In the genomic region with DNA sequence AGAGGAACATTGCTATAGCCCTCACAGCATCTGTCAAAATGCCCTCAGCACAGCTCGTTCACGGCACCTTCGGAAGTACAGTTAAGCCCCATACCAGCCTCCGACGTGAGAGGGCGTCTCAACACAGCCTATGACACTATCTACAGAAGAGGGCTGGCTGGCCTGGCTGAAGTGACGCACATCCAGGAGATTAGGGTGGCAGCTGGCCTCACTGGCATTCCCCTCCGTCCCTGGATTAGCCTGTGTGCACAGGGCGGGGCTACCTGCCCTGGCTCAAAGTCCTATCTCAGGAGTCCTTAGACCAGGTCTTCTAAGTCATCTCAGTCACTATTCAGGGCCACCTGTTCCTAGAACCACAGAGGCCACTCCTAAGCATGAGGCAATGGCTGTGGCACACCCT, we compare ENCODE assay signal across 16 mouse cellular contexts. TPM values are rescaled to one million over a fixed set of nuclear protein-coding genes. Genes with fewer than 3 reads are reported as not detected.
DNase-seq lines count a peak whose midpoint lies in the region; ATAC-seq and TF ChIP-seq lines count a peak whose summit lies in the region.
"Had no signal": no experiment of that assay in that cellular context is flagged by ENCODE, and none has a peak within 500 bp of the region (broad histone marks: within the 10 kb centered on the region; RNA-seq: fewer than 3 reads in every experiment).

No protein-coding gene starts in this region.

- no peak overlapping the region for H3K27ac ChIP-seq in heart, adult 2 months
- H3K27ac ChIP-seq in liver, adult 2 months (replicated peaks; ENCODE audit: insufficient read depth, low read depth, low read length), result no peak overlapping the region
- H3K27ac ChIP-seq in liver, embryonic 11.5 days (ENCODE audit: low read depth, low read length), result no peak overlapping the region
- H3K27ac ChIP-seq: embryonic facial prominence, embryonic 15.5 days; forebrain, embryonic 12.5 days; limb, embryonic 12.5 days; neural tube, embryonic 13.5 days had no signal

- peak; percentile 53 for TF ChIP-seq CTCF in heart, adult 2 months (IDR thresholded peaks at IDR 0.05)
- TF ChIP-seq CTCF in liver, adult 2 months (IDR thresholded peaks at IDR 0.05; ENCODE audit: low read depth, low read length), result peak; percentile 50; the same call in 1 of the 2 replicates

- no peak overlapping the region for H3K4me3 ChIP-seq in heart, adult 2 months
- no peak overlapping the region for H3K4me3 ChIP-seq in liver, adult 2 months (ENCODE audit: insufficient read depth, low read depth, low read length)
- no peak overlapping the region for H3K4me3 ChIP-seq in liver, embryonic 11.5 days (ENCODE audit: low read depth, low read length)
- H3K4me3 ChIP-seq: embryonic facial prominence, embryonic 15.5 days; forebrain, embryonic 12.5 days; limb, embryonic 12.5 days; neural tube, embryonic 13.5 days had no signal

- no peaks in the 10 kb centered on the region for H3K27me3 ChIP-seq in heart, adult 2 months (ENCODE audit: control insufficient read depth, insufficient read depth, low read length)
- H3K27me3 ChIP-seq in liver, adult 2 months (ENCODE audit: control insufficient read depth, insufficient read depth, low read length), result no peaks in the 10 kb centered on the region
- H3K27me3 ChIP-seq in liver, embryonic 11.5 days (replicated peaks; ENCODE audit: control insufficient read depth, insufficient read depth, low read length), result no peaks in the 10 kb centered on the region
- H3K27me3 ChIP-seq: embryonic facial prominence, embryonic 15.5 days; forebrain, embryonic 12.5 days; limb, embryonic 12.5 days; neural tube, embryonic 13.5 days; Patski had no signal

- no peaks in the 10 kb centered on the region for H3K9me3 ChIP-seq in liver, embryonic 11.5 days (ENCODE audit: control insufficient read depth, low read length)
- H3K9me3 ChIP-seq: embryonic facial prominence, embryonic 15.5 days; forebrain, embryonic 12.5 days; limb, embryonic 12.5 days; neural tube, embryonic 13.5 days had no signal

- 62% methylated on average over 9 of the region's 9 CpGs for WGBS in heart, adult 2 months
- 82% methylated on average over 9 of the region's 9 CpGs for WGBS in liver, adult 2 months
- WGBS in liver, embryonic 11.5 days, result 79% methylated on average over 9 of the region's 9 CpGs

- no peaks in the 10 kb centered on the region for H3K36me3 ChIP-seq in heart, adult 2 months (ENCODE audit: control insufficient read depth, insufficient read depth, low read length)
- H3K36me3 ChIP-seq in liver, adult 2 months (ENCODE audit: control insufficient read depth, insufficient read depth, low read length), result no peaks in the 10 kb centered on the region
- no peaks in the 10 kb centered on the region for H3K36me3 ChIP-seq in liver, embryonic 11.5 days (ENCODE audit: control insufficient read depth, insufficient read depth, low read length)

- H3K79me2 ChIP-seq in heart, adult 2 months (replicated peaks; ENCODE audit: control insufficient read depth, insufficient read depth, low read length), result no peaks in the 10 kb centered on the region
- no peaks in the 10 kb centered on the region for H3K79me2 ChIP-seq in liver, adult 2 months (ENCODE audit: control insufficient read depth, insufficient read depth, low read length)

- H3K4me1 ChIP-seq in heart, adult 2 months (ENCODE audit: control insufficient read depth, insufficient read depth, low read length), result peaks cover 6% of the 10 kb centered on the region
- H3K4me1 ChIP-seq in liver, adult 2 months (ENCODE audit: control insufficient read depth, insufficient read depth, low read length), result peaks cover 2% of the 10 kb centered on the region; the same call in 1 of the 2 replicates
- H3K4me1 ChIP-seq in liver, embryonic 11.5 days (replicated peaks; ENCODE audit: control insufficient read depth, insufficient read depth, low read length), result no peaks in the 10 kb centered on the region
- H3K4me1 ChIP-seq: embryonic facial prominence, embryonic 15.5 days; forebrain, embryonic 12.5 days; limb, embryonic 12.5 days; neural tube, embryonic 13.5 days had no signal

- no peak for ATAC-seq in liver, embryonic 11.5 days (replicated peaks; ENCODE audit: low FRiP score)
- ATAC-seq: inflammation-experienced regulatory T-cells, adult 6 months; Patski had no signal

- H3K4me2 ChIP-seq in liver, embryonic 11.5 days, result no peak overlapping the region
- H3K4me2 ChIP-seq: embryonic facial prominence, embryonic 15.5 days; forebrain, embryonic 12.5 days; limb, embryonic 12.5 days; neural tube, embryonic 13.5 days had no signal

- TF ChIP-seq EP300 in heart, adult 2 months (IDR thresholded peaks at IDR 0.05; ENCODE audit: insufficient read depth, low read depth, low read length), result no peak

- intact Hi-C loops in heart, adult 2 months (cut with DNase I), result loop anchor here (5.0 kb wide), 1 partner anchor 68 kb away; no protein-coding TSS in a partner anchor

- DNase-seq in heart, adult 2 months, result no peak
- no peak for DNase-seq in heart, adult 8-10 months (ENCODE audit: low spot score)
- no peak for DNase-seq in liver, adult 2 months (ENCODE audit: extremely low read depth, low read depth, low spot score)
- no peak for DNase-seq in liver, embryonic 11.5 days (ENCODE audit: low spot score)
- peak; percentile 32 for DNase-seq in ZHBTc4 (ENCODE audit: low read depth, low spot score)
- DNase-seq in lung, postnatal 4 days, result peak; percentile 45 to 61
- no peak for DNase-seq in thymus, adult 18-20 months
- DNase-seq in left cerebral cortex, adult 9 months (ENCODE audit: low spot score in 2 of 2), result no peak
- DNase-seq: cerebellum, adult 2 months had no signal

- no peak overlapping the region for H3K9ac ChIP-seq in heart, adult 2 months (ENCODE audit: low read depth, low read length)
- no peak overlapping the region for H3K9ac ChIP-seq in liver, adult 2 months (ENCODE audit: low read depth, low read length)
- H3K9ac ChIP-seq in liver, embryonic 11.5 days (ENCODE audit: low read depth, low read length), result no peak overlapping the region
- H3K9ac ChIP-seq: embryonic facial prominence, embryonic 15.5 days; forebrain, embryonic 12.5 days; neural tube, embryonic 13.5 days had no signal

- no peak for TF ChIP-seq POLR2A in heart, adult 2 months (IDR thresholded peaks at IDR 0.05; ENCODE audit: insufficient read depth, low read depth, low read length)
- TF ChIP-seq POLR2A in liver, adult 2 months (IDR thresholded peaks at IDR 0.05; ENCODE audit: extremely low read depth, insufficient read depth, low read length), result no peak

RNA-seq across cellular contexts. Expression of gene Degs2, which starts 12.9 kb away (rescaled TPM):
- total RNA-seq in heart, adult 2 months (2021), result under 1 TPM; 0.50 to 0.55 TPM
- 1.00 TPM in 2 replicates for polyA plus RNA-seq in heart, adult 2 months (2012; rRNA removed)
- total RNA-seq in heart, adult 8-10 months (2022), result under 1 TPM; 0.25 to 1.00 (median 0.56) TPM
- 0.07 and 0.65 TPM in 2 replicates for total RNA-seq in liver, adult 2 months (2014; rRNA removed)
- polyA plus RNA-seq in liver, adult 2 months (2012; rRNA removed), result 0.11 and 0.29 TPM in 2 replicates
- 0.33 and 0.48 TPM in 2 replicates for polyA plus RNA-seq in liver, embryonic 11.5 days (2014; fragmentation: Nextera tagmentation; extraction: Ambion mirVana)
- total RNA-seq: hematopoietic stem cell, adult 5-6 weeks had no signal

Comparison
In these comparisons a context has a peak if more than half of its experiments do, and no peak if none do; other contexts are left out.
1. DNase-seq: peak in ZHBTc4 (single experiment) and lung, postnatal 4 days (2 of 2); none in heart, adult 2 months (0 of 2), heart, adult 8-10 months (single experiment), liver, adult 2 months (single experiment), liver, embryonic 11.5 days (single experiment), thymus, adult 18-20 months (0 of 2) and left cerebral cortex, adult 9 months (0 of 2).